Mouse (Mus musculus) spleen, postnatal 10 days (tissue): ENCODE results near the gene Gck.

Experiments used
- DNase-seq, 2 experiments: peaks; one replicate each; pipeline ENCODE4 v3.0.0; 2021 to 2022; ENCODE audit warnings: low spot score in 2 of 2

Gene Gck

DNA sequence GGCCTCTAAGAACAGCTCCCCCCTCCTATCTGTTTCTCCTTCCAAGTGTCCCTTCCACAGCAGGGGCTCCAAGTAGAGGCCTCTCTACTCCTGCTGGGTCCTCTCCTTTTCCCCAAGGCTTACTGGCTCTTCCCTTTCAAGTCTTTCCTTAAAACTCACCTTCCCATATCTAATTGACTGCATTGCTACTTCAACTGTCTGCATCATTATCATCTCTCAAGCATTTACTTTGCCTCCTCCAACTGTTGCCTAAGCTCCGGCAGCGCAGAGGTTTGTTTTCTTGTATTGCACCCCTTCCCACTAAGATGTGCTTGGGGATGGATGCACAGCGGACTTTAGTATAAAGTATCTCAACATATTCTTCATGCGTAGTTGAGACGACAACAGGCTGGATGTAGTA lies 72.5 kb downstream of the Gck start:
- DNase-seq, result no peak

- no peak for DNase-seq
These were observed 76.7 kb downstream of the Gck start for GRCm38 (mm10) chr11:5873192-5873591.

DNA sequence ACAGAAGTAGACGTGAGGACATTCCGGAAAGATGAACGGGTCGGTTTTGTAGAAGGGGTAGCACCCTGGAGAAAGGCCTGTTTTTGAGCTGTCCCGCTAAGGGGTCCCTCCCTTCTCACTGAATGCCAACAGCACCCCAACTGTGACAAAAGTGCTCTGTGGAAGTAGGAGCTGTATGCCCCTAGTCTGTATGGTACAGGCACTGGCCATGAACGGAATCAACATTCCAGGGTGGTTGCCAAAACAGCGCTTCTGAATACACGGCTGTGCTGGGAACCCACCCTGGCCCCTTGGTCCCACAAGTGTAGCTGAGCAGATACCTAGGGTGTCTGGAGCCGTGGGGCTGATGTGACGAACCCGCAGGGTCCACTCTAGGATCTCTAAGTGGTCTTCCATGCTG lies 77.2 kb downstream of the Gck start:
- DNase-seq, result no peak

- no peak for DNase-seq
These were observed 79.8 kb downstream of the Gck start for GRCm38 (mm10) chr11:5870069-5870468.

- no peak for DNase-seq
These were observed 80.5 kb downstream of the Gck start for GRCm38 (mm10) chr11:5869331-5869730.

DNA sequence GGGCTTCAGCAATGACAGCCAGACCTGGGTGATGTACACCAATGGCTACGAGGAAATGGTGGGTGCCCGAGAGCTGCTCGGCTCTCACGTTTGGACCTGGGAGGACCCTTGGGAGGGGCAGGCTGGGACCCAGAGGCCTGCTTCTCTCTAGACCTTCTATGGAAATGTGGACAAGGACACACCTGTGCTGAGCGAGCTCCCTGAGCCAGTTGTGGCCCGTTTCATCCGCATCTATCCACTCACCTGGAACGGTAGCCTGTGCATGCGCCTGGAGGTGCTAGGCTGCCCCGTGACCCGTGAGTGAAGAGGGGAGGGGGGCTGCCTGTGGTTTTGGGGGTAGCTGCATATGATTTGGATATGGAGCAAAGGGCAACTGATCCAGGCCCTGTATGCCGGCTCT lies 81.6 kb downstream of the Gck start:
- no peak for DNase-seq

DNA sequence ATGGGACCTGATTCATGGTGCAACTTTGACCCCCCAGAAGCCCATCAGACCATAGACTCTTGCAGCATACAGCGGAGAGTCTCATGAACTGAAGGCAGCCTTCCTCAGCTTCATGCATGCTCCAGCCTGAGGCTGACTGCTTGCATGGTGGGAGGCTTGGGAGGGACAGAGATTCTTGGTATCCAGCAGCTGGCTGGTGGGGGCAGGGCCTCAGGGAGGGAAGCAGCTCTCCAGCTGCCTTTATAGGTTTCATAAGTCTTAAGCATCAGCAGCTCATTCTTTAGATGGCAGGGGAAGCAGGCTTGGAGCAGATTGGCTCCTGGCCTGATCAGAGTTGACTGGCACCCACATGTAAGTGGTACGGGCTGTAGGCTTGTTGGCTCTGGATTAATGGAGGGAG lies 82.7 kb downstream of the Gck start:
- DNase-seq, result no peak

DNA sequence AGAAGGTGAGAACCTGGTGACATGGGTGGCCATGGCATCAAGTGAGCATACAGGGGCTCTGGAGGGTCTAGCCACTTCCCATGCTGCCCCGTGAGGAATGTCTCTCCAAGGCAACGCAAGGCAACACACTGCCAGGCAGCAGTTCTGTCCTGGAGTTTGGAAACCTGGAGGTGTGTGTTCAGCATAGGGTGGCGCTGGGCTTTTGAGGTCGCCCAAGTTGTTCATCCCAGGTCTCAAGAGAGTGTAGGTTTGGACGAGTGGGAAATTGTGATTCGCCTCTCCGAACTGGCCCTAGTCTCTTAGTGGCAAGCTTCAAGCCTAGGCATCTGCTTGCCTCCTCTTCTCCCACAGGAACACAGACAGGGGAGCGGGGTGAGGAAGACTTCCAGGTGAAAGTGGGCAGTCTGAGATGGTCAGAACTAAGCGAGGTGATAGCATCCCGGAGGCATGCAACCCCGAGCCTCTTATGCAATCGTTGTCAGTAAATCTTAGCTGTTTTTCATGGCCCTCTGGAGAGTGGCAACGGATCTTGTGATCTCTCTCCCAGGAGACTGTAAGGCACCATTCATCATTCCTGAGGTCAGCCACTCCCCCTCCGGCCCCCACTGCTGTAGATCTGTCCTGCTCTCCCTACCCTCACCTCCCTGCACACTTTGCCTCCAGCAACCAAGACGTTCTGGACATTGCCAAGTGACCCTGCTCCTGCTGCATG lies 87.3 kb downstream of the Gck start:
- no peak for DNase-seq

- DNase-seq, result peak in 1 of 2 experiments; percentile 38
These were observed 88.0 kb downstream of the Gck start, which contains the start of gene Aebp1 for GRCm38 (mm10) chr11:5861678-5862393. Gene Aebp1, plus strand, starts transcription at chr11:5861947.

DNA sequence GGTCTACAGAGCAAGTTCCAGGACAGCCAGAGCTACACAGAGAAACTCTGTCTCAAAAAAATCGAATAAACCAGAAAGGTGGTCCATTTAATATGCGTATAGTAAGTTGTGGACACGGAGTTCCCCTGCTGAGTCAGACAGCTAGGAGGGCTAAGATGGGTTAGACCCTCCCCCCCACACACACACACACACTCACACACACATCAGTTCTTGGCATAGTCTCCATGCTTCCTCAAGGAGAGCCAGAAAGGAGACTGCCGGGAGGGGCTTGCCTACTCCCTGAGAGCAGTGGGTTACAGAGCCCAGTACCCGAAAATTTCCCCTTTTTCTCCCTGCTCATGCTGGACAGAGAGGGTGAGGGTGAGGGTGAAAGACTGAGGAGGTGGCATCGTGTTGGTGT lies 89.2 kb downstream of the Gck start:
- DNase-seq, result no peak

GRCm38 (mm10) chr11:5859883-5860550 lies 89.9 kb downstream of the Gck start:
- DNase-seq, result no peak

GRCm38 (mm10) chr11:5858723-5859122 lies 91.2 kb downstream of the Gck start:
- no peak for DNase-seq

GRCm38 (mm10) chr11:5856479-5857130 lies 93.3 kb downstream of the Gck start:
- no peak for DNase-seq

DNA sequence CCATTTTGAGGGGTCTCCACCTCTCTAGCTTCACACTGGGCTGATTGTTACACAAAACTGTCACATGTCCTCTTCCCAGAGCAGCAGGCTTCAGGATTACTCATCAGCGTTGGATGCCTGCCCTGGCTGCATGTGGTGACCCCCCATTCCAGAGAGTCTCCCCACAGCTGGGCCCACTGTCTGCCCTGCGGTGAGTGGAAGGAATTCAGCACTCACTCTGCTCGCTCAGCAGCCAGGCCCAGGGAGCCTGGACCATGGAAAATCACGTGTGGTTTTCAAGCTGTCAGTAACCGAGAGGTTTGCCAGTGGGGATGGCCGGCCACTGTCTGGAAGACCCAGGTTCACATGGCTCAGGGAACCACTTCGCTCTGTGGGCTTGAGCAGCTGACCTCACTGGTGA lies 94.0 kb downstream of the Gck start:
- DNase-seq, result no peak

GRCm38 (mm10) chr11:5855481-5855880 lies 94.4 kb downstream of the Gck start:
- no peak for DNase-seq

DNA sequence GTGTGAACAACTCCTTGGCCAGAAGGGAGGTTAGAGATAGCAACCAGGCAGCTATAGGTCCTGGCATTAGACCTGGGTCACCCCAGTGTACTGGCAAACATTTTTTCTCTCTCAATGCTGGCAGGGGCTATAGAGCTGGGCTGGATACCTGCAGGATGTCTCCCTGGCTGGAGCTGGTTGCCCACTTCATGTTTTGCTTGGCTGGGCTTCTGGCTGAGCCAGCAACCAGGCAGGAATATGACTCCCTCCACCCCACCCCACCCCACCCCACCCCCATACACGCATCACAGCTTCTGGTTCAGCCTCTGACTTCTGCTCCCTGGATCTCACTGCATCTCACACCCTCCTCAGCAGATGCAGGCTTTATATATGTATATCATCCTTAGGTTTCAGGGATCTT lies 97.6 kb downstream of the Gck start:
- no peak for DNase-seq

DNA sequence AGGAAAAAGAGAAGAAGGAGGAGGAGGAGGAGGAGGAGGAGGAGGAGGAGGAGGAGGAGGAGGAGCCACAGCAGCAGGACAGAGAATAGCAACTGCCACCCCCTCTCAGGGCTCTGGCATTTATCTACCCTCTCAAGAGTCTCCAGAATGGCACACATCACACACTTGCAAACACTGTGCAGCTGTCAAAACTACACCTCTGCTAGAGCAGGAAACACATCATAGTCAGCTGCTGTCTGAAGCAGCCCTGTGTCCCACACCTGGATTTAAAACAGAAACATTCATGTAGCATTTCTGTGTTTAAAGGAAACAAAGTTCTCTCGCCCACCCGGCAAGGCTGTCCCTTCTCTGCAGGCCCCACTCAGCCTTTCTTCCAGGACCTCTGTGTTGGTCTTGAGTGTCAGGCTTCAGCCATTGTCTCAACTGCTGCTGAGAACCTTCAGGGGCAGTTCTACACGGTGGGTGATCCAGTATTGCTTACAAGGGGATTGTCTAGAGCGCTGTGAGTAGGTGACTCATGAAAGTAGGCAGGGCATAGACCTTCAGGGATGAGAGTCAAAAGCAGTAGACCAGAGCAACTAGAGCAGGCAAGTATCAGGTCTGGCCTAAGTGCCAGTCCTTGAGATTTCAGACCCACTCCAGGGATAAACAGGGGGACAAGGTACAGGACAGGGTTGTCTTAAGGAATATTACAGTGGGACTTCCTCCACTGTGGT lies 98.7 kb downstream of the Gck start:
- no peak for DNase-seq
